Mouse (Mus musculus) MEL (cell line): Measurements from ENCODE around the gene 1700022I11Rik. TPM values are rescaled to one million over a fixed set of nuclear protein-coding genes. Genes with fewer than 3 reads are reported as not detected.

Experiments used
- DNase-seq: peaks from one replicate; pipeline ENCODE4 v3.0.0; 2011; ENCODE audit warnings: low read depth, low spot score
- H3K27ac ChIP-seq: 2 replicates; pipeline ENCODE4 v1.5.1; 2012; ENCODE audit warnings: low read depth, mild to moderate bottlenecking, control low read depth, low read length, moderate library complexity; ENCODE audit not compliant: control insufficient read depth
- H3K27me3 ChIP-seq, 2 experiments: fragments of 150-350 bp in 1 of 2; sonication (generic) in 1 of 2; 2 replicates each; pipeline ENCODE4 v1.6.1; 2012; ENCODE audit warnings: low read length in 2 of 2, mild to moderate bottlenecking in 2 of 2, improper control_type of control experiment in 1 of 2, moderate library complexity in 1 of 2; ENCODE audit not compliant: insufficient read depth in 2 of 2, control insufficient read depth in 1 of 2
- H3K36me3 ChIP-seq, 2 experiments: 2 replicates each; pipeline ENCODE4 v1.6.1; 2012 to 2014; ENCODE audit warnings: low read length in 2 of 2, improper control_type of control experiment in 1 of 2, inconsistent platforms in 1 of 2, mild to moderate bottlenecking in 1 of 2; ENCODE audit not compliant: insufficient read depth in 2 of 2, control insufficient read depth in 1 of 2
- H3K4me1 ChIP-seq, 2 experiments: fragments of 150-350 bp in 1 of 2; sonication (generic) in 1 of 2; 2 replicates each; pipeline ENCODE4 v1.6.1; 2012; ENCODE audit warnings: low read length in 2 of 2, improper control_type of control experiment in 1 of 2, mild to moderate bottlenecking in 1 of 2; ENCODE audit not compliant: insufficient read depth in 2 of 2, control insufficient read depth in 1 of 2
- H3K4me3 ChIP-seq, 2 experiments: fragments of 150-350 bp in 1 of 2; sonication (generic) in 1 of 2; 2 replicates each; pipeline ENCODE4 v1.5.1; 2012; ENCODE audit warnings: low read depth in 2 of 2, low read length in 2 of 2, mild to moderate bottlenecking in 2 of 2, moderate library complexity in 2 of 2, control low read depth in 1 of 2, improper control_type of control experiment in 1 of 2; ENCODE audit not compliant: control insufficient read depth in 1 of 2, insufficient read depth in 1 of 2
- H3K79me2 ChIP-seq: 2 replicates; pipeline ENCODE4 v1.6.1; 2012; ENCODE audit warnings: mild to moderate bottlenecking, low read length, moderate library complexity; ENCODE audit not compliant: control insufficient read depth, poor library complexity, insufficient read depth
- H3K9ac ChIP-seq: 2 replicates; pipeline ENCODE4 v1.6.1; 2012; ENCODE audit warnings: low read depth, mild to moderate bottlenecking, control low read depth, low read length, moderate library complexity; ENCODE audit not compliant: control insufficient read depth, poor library complexity, severe bottlenecking
- H3K9me3 ChIP-seq: fragments of 150-350 bp; sonication (generic); replicated peaks from 2 replicates; pipeline ENCODE4 v1.6.1; 2012; ENCODE audit warnings: mild to moderate bottlenecking, low read length, improper control_type of control experiment, moderate library complexity; ENCODE audit not compliant: insufficient read depth
- CHD1 ChIP-seq: IDR thresholded peaks from 2 replicates; pipeline ENCODE4 v1.6.1; 2012; ENCODE audit warnings: low read depth, mild to moderate bottlenecking, inconsistent platforms, low read length, improper control_type of control experiment
- CTCF ChIP-seq, 3 experiments: IDR thresholded peaks in 2 of 3; conservative IDR thresholded peaks in 1 of 3; 2 replicates each; pipeline ENCODE4 v1.5.1; 2011 to 2012; ENCODE audit warnings: low read length in 3 of 3, low read depth in 2 of 3, mild to moderate bottlenecking in 2 of 3, improper control_type of control experiment in 1 of 3, inconsistent platforms in 1 of 3, mixed read lengths in 1 of 3, moderate library complexity in 1 of 3; ENCODE audit not compliant: control insufficient read depth in 1 of 3, insufficient read depth in 1 of 3, poor library complexity in 1 of 3, severe bottlenecking in 1 of 3
- E2F4 ChIP-seq: IDR thresholded peaks from 2 replicates; pipeline ENCODE4 v1.6.1; 2011; ENCODE audit warnings: low read depth, low read length, improper control_type of control experiment, borderline replicate concordance
- EP300 ChIP-seq, 2 experiments: IDR thresholded peaks; 2 replicates each; pipeline ENCODE4 v1.6.1; 2011; ENCODE audit warnings: improper control_type of control experiment in 2 of 2, low read length in 2 of 2, low read depth in 1 of 2, mild to moderate bottlenecking in 1 of 2
- HCFC1 ChIP-seq: IDR thresholded peaks from 2 replicates; pipeline ENCODE4 v1.6.1; 2012; ENCODE audit warnings: low read depth, mild to moderate bottlenecking, inconsistent platforms, low read length, improper control_type of control experiment, moderate library complexity
- JUND ChIP-seq: IDR thresholded peaks from 2 replicates; pipeline ENCODE4 v1.6.1; 2011; ENCODE audit warnings: low read depth, mild to moderate bottlenecking, improper control_type of control experiment, low read length
- KAT2A ChIP-seq: conservative IDR thresholded peaks from 2 replicates; pipeline ENCODE4 v1.6.1; 2012; ENCODE audit warnings: low read depth, low read length, improper control_type of control experiment, inconsistent platforms
- MAFK ChIP-seq: IDR thresholded peaks from 2 replicates; pipeline ENCODE4 v1.6.1; 2011; ENCODE audit warnings: low read depth, mild to moderate bottlenecking, low read length, improper control_type of control experiment, borderline replicate concordance
- MAX ChIP-seq: IDR thresholded peaks from 2 replicates; pipeline ENCODE4 v1.6.1; 2011; ENCODE audit warnings: low read length, improper control_type of control experiment
- MAZ ChIP-seq: IDR thresholded peaks from 2 replicates; pipeline ENCODE4 v1.6.1; 2012; ENCODE audit warnings: low read depth, mild to moderate bottlenecking, inconsistent platforms, low read length, improper control_type of control experiment
- MYC ChIP-seq: IDR thresholded peaks from 2 replicates; pipeline ENCODE4 v1.6.1; 2011; ENCODE audit warnings: low read depth, mild to moderate bottlenecking, low read length, improper control_type of control experiment, moderate library complexity
- NELFE ChIP-seq: IDR thresholded peaks from 2 replicates; pipeline ENCODE4 v1.6.1; 2011; ENCODE audit warnings: low read depth, low read length, improper control_type of control experiment
- NRF1 ChIP-seq: IDR thresholded peaks from 2 replicates; pipeline ENCODE4 v1.6.1; 2014; ENCODE audit warnings: low read depth, mild to moderate bottlenecking, inconsistent platforms, low read length, improper control_type of control experiment, moderate library complexity; ENCODE audit not compliant: poor library complexity, insufficient read depth, severe bottlenecking
- POLR2A ChIP-seq, 2 experiments: IDR thresholded peaks; 2 replicates each; pipeline ENCODE4 v1.6.1; 2011 to 2012; ENCODE audit warnings: low read length in 2 of 2, mild to moderate bottlenecking in 2 of 2, control low read depth in 1 of 2, improper control_type of control experiment in 1 of 2, low read depth in 1 of 2, moderate library complexity in 1 of 2; ENCODE audit not compliant: control insufficient read depth in 1 of 2, insufficient read depth in 1 of 2, poor library complexity in 1 of 2
- POLR2AphosphoS5 ChIP-seq: IDR thresholded peaks from 2 replicates; pipeline ENCODE4 v1.6.1; 2012; ENCODE audit warnings: low read depth, borderline replicate concordance, mild to moderate bottlenecking, inconsistent platforms, low read length, moderate library complexity, mixed read lengths
- SIN3A ChIP-seq: IDR thresholded peaks from 2 replicates; pipeline ENCODE4 v1.6.1; 2012; ENCODE audit warnings: low read length, improper control_type of control experiment, inconsistent platforms
- SMC3 ChIP-seq: IDR thresholded peaks from 2 replicates; pipeline ENCODE4 v1.6.1; 2011; ENCODE audit warnings: low read depth, low read length, improper control_type of control experiment
- TBP ChIP-seq: IDR thresholded peaks from 2 replicates; pipeline ENCODE4 v1.8.0; 2011; ENCODE audit warnings: low read depth, low read length, improper control_type of control experiment
- UBTF ChIP-seq: IDR thresholded peaks from 2 replicates; pipeline ENCODE4 v1.6.1; 2012; ENCODE audit warnings: low read depth, mild to moderate bottlenecking, inconsistent platforms, low read length, improper control_type of control experiment, moderate library complexity, borderline replicate concordance; ENCODE audit not compliant: insufficient read depth
- USF2 ChIP-seq, 2 experiments: IDR thresholded peaks; 2 replicates each; pipeline ENCODE4 v1.6.1; 2011 to 2012; ENCODE audit warnings: improper control_type of control experiment in 2 of 2, low read length in 2 of 2, borderline replicate concordance in 1 of 2, inconsistent platforms in 1 of 2, low read depth in 1 of 2, mild to moderate bottlenecking in 1 of 2; ENCODE audit not compliant: insufficient read depth in 1 of 2
- polyA plus RNA-seq, 2 experiments: library from polyadenylated mRNA; stranded (reverse) in 1 of 2; unstranded in 1 of 2; fragments of >175 nt in 1 of 2; fragments of >200 nt in 1 of 2; gene quantifications; 2 replicates each; pipeline versions ENCODE4 v1.2.1 to v1.2.4; 2012; ENCODE audit warnings: low replicate concordance in 2 of 2, low read depth in 1 of 2; ENCODE audit not compliant: insufficient read length in 2 of 2, insufficient read depth in 1 of 2, missing spikeins in 1 of 2
- total RNA-seq: library from RNA; depleted of rRNA; stranded (reverse); fragments of 300-350 nt; gene quantifications from 2 replicates; pipeline ENCODE4 v1.2.3, GENCODE M21; 2012

1700022I11Rik gene
- total and polyA plus RNA-seq, 3 experiments, result 0.39 to 0.54 TPM; not detected in 1

GRCm38 (mm10) chr4:43025084-43025960 lies 55.9 kb downstream of the 1700022I11Rik start, which contains the start of gene Pigo (continued):
- TF ChIP-seq POLR2AphosphoS5, result no peak
- peak; percentile 92 for TF ChIP-seq HCFC1
- TF ChIP-seq USF2 (IDR thresholded peaks at IDR 0.05; ENCODE audit: borderline replicate concordance in 1 of 2, insufficient read depth in 1 of 2, low read depth in 1 of 2, low read length in 2 of 2), result no peak
- TF ChIP-seq NRF1, result no peak
- TF ChIP-seq E2F4, result no peak
- TF ChIP-seq SMC3, result peak; percentile 52
- TF ChIP-seq KAT2A, result no peak; the same call in 1 of the 2 replicates
- TF ChIP-seq MAX, result no peak
- TF ChIP-seq MAZ, result no peak
- no peak for TF ChIP-seq JUND
- no peak for TF ChIP-seq UBTF
- TF ChIP-seq CHD1, result no peak
- TF ChIP-seq SIN3A, result peak; percentile 84; the same call in 1 of the 2 replicates
- peak; percentile 67 for TF ChIP-seq NELFE
- peak; percentile 78 to 93 for TF ChIP-seq POLR2A (IDR thresholded peaks at IDR 0.05; ENCODE audit: control insufficient read depth in 1 of 2, insufficient read depth in 1 of 2, low read depth in 1 of 2, low read length in 2 of 2, poor library complexity in 1 of 2)
- peak; percentile 38; the same call in 1 of the 2 replicates for TF ChIP-seq TBP
- TF ChIP-seq MYC, result no peak
- TF ChIP-seq CTCF (IDR thresholded peaks at IDR 0.05 in 2 of 3, conservative IDR thresholded peaks at IDR 0.05 in 1 of 3; ENCODE audit: control insufficient read depth in 1 of 3, insufficient read depth in 1 of 3, low read depth in 2 of 3, low read length in 3 of 3, poor library complexity in 1 of 3, severe bottlenecking in 1 of 3), result peak; percentile 77 to 94 (median 92)
- no peak for TF ChIP-seq MAFK

DNA sequence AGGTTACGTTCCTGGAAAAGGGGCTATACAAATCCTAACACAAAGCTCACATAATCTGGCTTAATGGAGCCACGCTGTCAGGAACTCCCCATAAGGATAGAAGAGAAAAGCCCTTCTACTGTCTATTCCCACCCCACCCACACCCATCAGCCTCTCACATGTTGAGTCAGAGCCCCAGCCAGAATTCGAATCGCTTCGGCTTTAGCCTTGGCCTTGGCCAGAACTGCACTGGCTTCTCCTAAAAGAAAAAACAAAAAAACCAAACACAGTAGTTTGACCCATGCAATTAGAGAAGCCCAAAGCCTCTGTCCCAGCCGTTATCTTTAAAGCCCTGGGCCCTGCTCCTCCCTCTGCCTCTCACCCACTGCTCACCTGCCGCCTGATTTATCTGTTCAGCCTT lies 59.7 kb downstream of the 1700022I11Rik start:
- no peaks in the 10 kb centered on the region for H3K27me3 ChIP-seq
- no peak overlapping the region for H3K27ac ChIP-seq
- peaks cover 25% of the 10 kb centered on the region for H3K79me2 ChIP-seq
- H3K4me3 ChIP-seq, result no peak overlapping the region
- peaks cover 4 to 18% of the 10 kb centered on the region in 2 experiments; a peak in 3 of 4 replicates for H3K4me1 ChIP-seq
- TF ChIP-seq MAX (no peak), POLR2AphosphoS5 (no peak), EP300 (IDR thresholded peaks at IDR 0.05; ENCODE audit: low read depth in 1 of 2, low read length in 2 of 2) (no peak), MAFK (no peak)
- H3K36me3 ChIP-seq, result peaks cover 1 to 7% of the 10 kb centered on the region in 2 experiments; a peak in 3 of 4 replicates
- no peak for DNase-seq
- no peaks in the 10 kb centered on the region for H3K9me3 ChIP-seq
- H3K9ac ChIP-seq, result no peak overlapping the region
